Mouse (Mus musculus): ENCODE results near the gene Macf1. TPM values are rescaled to one million over a fixed set of nuclear protein-coding genes. Genes with fewer than 3 reads are reported as not detected.

The Macf1 gene
- polyA plus RNA-seq, 1 experiment from 2014 or later: 41.2 TPM

DNA sequence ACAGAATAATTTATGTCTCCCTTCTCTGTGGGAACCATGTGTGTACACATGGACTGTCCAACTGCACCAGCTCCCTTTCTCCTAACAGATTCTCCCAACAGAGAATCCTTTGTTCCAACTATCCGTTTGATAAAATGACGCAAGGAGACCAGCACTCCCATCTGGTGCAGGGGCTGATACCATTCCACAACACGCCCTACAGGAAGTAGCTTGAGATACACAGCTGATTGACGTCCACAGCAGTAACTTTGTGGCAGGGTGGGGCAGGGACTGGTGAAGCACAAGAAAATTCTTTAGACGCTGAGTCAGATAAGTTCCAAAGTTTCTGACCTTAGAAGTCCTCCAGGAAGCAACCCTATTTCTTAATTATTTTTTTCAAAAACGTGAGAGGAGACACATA lies 261.3 kb downstream of the Macf1 start:
- Histone ChIP-seq H3K9me3 (replicated peaks) (no peaks in the 10 kb centered on the region), H3K4me1 (peaks cover 16% of the 10 kb centered on the region), H3K36me3 (peaks cover 17% of the 10 kb centered on the region; the same call in 1 of the 2 replicates), H3K9ac (no peak overlapping the region), H3K4me3 (replicated peaks) (no peak overlapping the region), H3K27me3 (no peaks in the 10 kb centered on the region), H3K4me2 (no peak overlapping the region), H3K27ac (no peak overlapping the region)
- no peak for ATAC-seq (replicated peaks; ENCODE audit: low FRiP score)
- 53% methylated on average over 6 of the region's 6 CpGs for WGBS

DNA sequence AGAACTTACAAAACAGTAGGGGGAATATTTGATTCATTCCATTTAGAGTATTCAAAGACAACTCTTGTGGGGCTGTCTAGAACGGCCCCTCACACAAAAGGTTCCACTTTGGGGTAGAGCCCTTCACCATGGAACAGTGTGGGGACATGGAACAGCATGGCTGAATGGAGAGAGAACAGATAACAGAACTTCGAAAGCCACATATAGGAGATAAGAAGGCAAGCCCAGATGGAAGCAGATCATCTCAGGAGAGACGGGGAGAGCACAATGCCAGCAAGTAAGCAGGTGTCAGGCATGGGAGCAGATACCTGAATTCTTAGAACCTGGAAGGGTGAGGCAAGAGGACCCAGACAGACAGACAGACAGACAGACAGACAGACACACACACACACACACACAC lies 266.1 kb downstream of the Macf1 start:
- no peak for ATAC-seq (replicated peaks; ENCODE audit: low FRiP score)
- no peaks in the 10 kb centered on the region for H3K27me3 ChIP-seq
- H3K27ac ChIP-seq: no peak overlapping the region
- 93% methylated on average over 3 of the region's 3 CpGs for WGBS
- H3K9me3 ChIP-seq (replicated peaks): no peaks in the 10 kb centered on the region
- H3K9ac ChIP-seq: no peak overlapping the region
- H3K4me2 ChIP-seq: no peak overlapping the region
- H3K36me3 ChIP-seq: no peaks in the 10 kb centered on the region
- peaks cover 13% of the 10 kb centered on the region for H3K4me1 ChIP-seq
- no peak overlapping the region for H3K4me3 ChIP-seq (replicated peaks)

DNA sequence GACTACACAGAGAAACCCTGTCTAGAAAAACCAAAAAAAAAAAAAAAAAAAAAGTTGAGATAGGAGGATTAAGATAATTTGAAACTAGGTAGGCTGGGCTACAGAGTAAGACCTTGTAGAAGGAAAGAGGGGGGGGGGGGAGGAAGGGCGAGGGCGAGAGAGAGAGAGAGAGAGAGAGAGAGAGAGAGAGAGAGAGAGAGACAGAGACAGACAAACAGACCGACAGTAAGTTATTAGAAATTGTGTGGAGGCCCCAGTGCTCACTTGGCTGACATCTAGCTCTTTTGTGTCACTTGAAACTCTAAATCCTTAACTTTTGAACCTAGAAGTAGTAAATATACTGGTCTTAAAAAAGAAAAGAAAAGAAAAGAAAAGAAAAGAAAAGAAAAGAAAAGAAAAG lies 266.7 kb downstream of the Macf1 start:
- WGBS: 38% methylated on average over 3 of the region's 3 CpGs
- Histone ChIP-seq H3K9me3 (replicated peaks) (no peaks in the 10 kb centered on the region), H3K27ac (no peak overlapping the region), H3K4me2 (no peak overlapping the region), H3K27me3 (no peaks in the 10 kb centered on the region), H3K4me3 (replicated peaks) (no peak overlapping the region), H3K36me3 (no peaks in the 10 kb centered on the region), H3K9ac (no peak overlapping the region), H3K4me1 (peaks cover 14% of the 10 kb centered on the region)
- ATAC-seq (replicated peaks; ENCODE audit: low FRiP score): no peak

DNA sequence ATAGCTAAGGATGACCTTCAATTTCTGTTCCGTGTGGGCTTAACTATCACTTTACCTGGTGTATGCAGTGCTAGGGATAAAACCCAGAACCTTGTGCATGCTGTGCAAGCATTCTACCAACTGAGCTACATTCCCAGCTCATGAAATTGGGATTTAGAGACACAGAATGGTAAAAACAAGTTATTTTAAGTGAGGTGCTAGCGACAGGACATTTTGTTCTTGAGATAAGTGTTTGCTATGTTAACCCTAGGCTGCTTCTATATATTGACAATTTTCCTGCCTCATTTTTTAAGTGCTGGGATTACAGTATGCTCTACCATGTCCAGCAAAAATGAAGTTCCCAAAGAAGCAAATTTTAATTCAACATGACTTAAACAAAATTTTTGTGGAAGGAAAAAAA lies 267.3 kb downstream of the Macf1 start:
- Histone ChIP-seq H3K27ac (no peak overlapping the region), H3K36me3 (no peaks in the 10 kb centered on the region), H3K4me1 (peaks cover 17% of the 10 kb centered on the region), H3K9me3 (replicated peaks) (no peaks in the 10 kb centered on the region), H3K4me3 (replicated peaks) (no peak overlapping the region), H3K4me2 (no peak overlapping the region), H3K27me3 (no peaks in the 10 kb centered on the region), H3K9ac (no peak overlapping the region)
- no peak for ATAC-seq (replicated peaks; ENCODE audit: low FRiP score)
- 89% methylated on average over 2 of the region's 2 CpGs for WGBS

DNA sequence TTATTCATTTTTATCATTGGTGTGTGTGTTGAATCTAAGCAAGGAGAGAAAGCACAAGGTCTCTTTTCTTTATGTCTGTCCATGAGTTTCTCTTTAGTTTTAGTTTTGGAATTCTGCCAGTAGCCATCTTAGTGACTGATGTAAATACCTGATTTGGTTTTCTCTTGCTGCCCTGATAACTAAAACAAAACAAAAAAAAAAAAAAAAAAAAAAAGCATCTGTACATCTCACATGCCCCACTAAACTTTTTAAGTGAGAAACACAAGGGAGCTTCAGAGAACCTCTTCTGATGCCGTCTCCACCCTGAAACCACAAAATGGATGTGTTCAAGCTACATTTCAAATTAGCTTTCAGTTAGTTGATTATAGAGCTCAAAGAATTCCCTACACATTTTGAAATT lies 268.6 kb downstream of the Macf1 start:
- 95% methylated on average over 1 of the region's 1 CpGs for WGBS
- H3K9me3 ChIP-seq (replicated peaks): no peaks in the 10 kb centered on the region

DNA sequence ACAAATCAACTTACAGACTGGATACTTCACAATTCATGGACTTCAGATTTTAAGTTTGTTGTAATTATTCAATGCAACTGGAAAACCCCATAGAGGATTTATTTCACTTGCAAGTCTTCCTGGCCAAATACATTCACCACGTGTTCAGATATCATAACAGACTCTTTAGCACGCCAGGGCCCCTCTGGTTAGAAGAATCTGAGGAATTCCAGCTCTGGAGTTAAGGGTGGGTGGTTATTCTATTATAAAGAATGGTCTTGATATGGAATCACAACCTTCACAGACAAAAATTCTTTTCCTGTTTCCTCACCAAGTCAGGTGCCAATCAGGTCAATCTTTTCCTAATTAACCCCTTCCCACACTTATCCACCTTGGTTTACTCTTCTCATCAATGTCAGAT lies 270.3 kb downstream of the Macf1 start:
- Histone ChIP-seq H3K9me3 (replicated peaks) (no peaks in the 10 kb centered on the region), H3K4me2 (no peak overlapping the region), H3K4me3 (replicated peaks) (no peak overlapping the region), H3K36me3 (peaks cover 11% of the 10 kb centered on the region), H3K27me3 (no peaks in the 10 kb centered on the region), H3K4me1 (peaks cover 39% of the 10 kb centered on the region), H3K27ac (peak overlapping the region; percentile 42; the same call in 1 of the 2 replicates), H3K9ac (no peak overlapping the region)
- WGBS: 36% methylated on average over 2 of the region's 2 CpGs
- no peak for ATAC-seq (replicated peaks; ENCODE audit: low FRiP score)

More for the DNA sequence above, 268.6 kb downstream of the Macf1 start:
- no peak for ATAC-seq (replicated peaks; ENCODE audit: low FRiP score)
- H3K27ac ChIP-seq: no peak overlapping the region
- no peaks in the 10 kb centered on the region for H3K36me3 ChIP-seq
- H3K4me3 ChIP-seq (replicated peaks): no peak overlapping the region
- no peak overlapping the region for H3K9ac ChIP-seq
- no peak overlapping the region for H3K4me2 ChIP-seq
- H3K4me1 ChIP-seq: peaks cover 22% of the 10 kb centered on the region
- no peaks in the 10 kb centered on the region for H3K27me3 ChIP-seq

DNA sequence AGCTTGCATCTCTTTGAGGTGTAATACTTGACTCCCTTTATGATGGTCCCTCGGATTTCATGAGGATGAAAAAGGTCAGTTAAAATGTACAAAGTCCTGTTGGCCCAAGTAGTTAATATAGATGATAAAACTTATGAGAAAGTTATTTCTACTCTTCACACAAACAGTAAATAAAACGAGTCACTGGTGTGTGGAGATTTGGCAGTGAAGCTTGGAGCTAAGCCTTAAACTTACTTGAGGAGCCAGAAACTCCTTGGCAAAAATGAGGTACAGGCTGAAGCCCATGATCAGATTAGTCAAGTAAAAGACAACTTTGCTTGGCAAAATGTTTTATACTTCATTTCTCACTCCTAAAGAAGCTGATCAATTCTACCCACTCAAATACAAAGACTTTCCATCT lies 271.2 kb downstream of the Macf1 start:
- ATAC-seq (replicated peaks; ENCODE audit: low FRiP score): no peak
- no peaks in the 10 kb centered on the region for H3K27me3 ChIP-seq
- peak overlapping the region; percentile 85 for H3K4me2 ChIP-seq
- H3K27ac ChIP-seq: peak overlapping the region; percentile 97
- peak overlapping the region; percentile 76; the same call in 1 of the 2 replicates for H3K4me3 ChIP-seq (replicated peaks)
- WGBS: 37% methylated on average over 2 of the region's 2 CpGs
- H3K9me3 ChIP-seq (replicated peaks): no peaks in the 10 kb centered on the region
- H3K36me3 ChIP-seq: peaks cover 15% of the 10 kb centered on the region
- peaks cover 48% of the 10 kb centered on the region for H3K4me1 ChIP-seq
- H3K9ac ChIP-seq: peak overlapping the region; percentile 74; the same call in 1 of the 2 replicates

DNA sequence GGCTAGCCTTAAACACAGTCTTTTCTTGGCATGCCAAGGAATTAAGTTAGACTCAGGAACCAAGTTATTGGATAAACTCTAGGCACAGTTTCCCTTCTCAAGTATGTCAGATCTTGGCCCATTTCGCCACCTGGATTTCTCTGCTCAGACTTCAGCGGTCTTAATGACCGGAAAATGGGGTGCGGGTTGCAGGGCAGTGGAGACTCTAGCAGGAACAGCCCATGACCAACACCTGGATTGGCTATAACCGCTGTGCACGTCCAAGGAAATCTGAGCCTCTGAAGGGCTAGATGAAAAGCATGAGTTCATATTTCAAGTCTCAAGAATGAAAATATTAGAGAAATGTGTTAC lies 271.7 kb downstream of the Macf1 start:
- peaks cover 20% of the 10 kb centered on the region for H3K36me3 ChIP-seq
- 4% methylated on average over 6 of the region's 6 CpGs for WGBS
- peak overlapping the region; percentile 76 for H3K4me3 ChIP-seq (replicated peaks)
- H3K9me3 ChIP-seq (replicated peaks): no peaks in the 10 kb centered on the region
- H3K27me3 ChIP-seq: no peaks in the 10 kb centered on the region
- 0 out of 2 replicates have a peak, but pooled peaks have one; percentile 9 for ATAC-seq (replicated peaks; ENCODE audit: low FRiP score)
- H3K9ac ChIP-seq: peak overlapping the region; percentile 74
- peak overlapping the region; percentile 85 for H3K4me2 ChIP-seq
- H3K4me1 ChIP-seq: peaks cover 53% of the 10 kb centered on the region
- H3K27ac ChIP-seq: peak overlapping the region; percentile 97

DNA sequence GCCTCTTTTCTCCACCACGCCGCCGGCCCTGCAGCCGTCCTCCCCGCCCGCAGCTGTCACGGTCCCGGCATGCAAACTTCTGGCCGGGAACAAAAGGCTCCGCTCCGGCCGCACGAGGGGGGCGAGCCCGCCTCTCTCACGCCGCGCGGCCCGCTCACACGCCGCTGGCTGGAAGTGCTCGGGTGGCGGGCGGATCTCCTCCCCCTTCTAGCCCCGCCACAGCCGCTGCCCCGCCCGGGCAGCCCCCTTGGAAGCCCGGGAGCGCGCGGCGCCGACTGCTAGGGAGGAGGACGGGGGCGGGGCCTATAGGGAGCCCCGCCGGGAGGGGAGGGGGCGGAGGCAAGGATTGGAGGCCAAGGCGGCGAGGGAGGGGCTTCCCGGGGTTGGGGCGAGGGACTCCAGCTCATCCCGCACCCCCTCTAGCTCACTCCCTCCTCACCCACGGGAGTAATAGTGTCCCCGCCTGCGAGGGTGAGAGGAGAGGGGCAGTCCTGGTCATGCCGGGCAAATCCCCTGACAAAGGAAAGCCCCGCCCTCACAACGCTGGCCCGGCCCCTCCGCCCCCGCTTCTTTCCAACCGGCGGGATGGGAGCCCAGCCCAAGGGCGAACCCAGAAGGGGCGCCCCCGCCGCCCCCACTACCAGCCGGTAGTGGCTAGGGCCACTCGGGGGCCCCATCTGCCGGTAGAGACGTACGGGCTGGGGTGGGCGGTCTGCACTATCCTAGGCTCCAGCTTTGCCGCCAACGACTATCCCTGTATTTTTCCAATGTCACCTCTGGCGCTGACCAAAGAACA lies 272.2 kb downstream of the Macf1 start:
- WGBS: 0% methylated on average over 64 of the region's 69 CpGs

DNA sequence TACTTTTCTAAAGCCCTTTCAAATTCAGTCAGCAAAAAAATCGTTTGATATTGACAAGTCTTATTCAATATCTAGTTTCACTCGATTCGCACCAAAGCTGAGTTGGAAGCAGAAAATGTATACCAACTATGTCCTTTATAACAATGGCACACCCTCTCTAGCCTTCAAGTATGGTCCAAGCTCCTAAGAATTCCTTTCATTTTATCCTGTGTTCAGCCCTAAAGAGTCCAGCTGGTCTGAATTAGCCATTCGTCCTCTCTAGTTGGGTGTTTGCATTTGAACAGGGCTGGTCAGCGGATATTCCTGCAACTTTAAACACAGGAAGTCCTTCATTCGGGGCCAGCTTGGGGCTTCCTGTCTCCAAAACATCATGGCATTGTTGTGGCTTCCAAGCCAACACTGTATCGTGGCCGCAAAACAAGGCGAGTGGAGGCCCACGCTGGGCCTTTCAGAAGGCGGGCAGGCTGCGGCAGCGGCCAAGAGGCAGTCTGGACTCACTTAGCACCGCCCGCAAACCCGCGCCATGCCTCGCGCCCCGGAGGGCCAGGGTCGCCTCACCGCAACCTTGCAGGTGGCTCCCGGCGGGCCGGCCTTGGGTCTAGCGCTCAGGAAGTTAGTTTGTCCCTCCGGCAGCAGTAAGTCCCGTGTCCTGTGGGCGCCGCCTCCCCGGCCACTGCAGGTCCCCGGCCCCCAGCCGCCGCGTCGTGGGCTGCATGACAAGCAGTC lies 273.0 kb downstream of the Macf1 start:
- peak; percentile 64 for ATAC-seq (replicated peaks; ENCODE audit: low FRiP score)
- H3K9me3 ChIP-seq (replicated peaks): no peaks in the 10 kb centered on the region
- peak overlapping the region; percentile 74 for H3K9ac ChIP-seq
- no peaks in the 10 kb centered on the region for H3K27me3 ChIP-seq
- peak overlapping the region; percentile 97 for H3K27ac ChIP-seq
- H3K4me1 ChIP-seq: peaks cover 64% of the 10 kb centered on the region
- H3K4me2 ChIP-seq: peak overlapping the region; percentile 85
- peak overlapping the region; percentile 76 for H3K4me3 ChIP-seq (replicated peaks)
- WGBS: 4% methylated on average over 36 of the region's 36 CpGs
- peaks cover 23% of the 10 kb centered on the region for H3K36me3 ChIP-seq

More for the DNA sequence above, 272.2 kb downstream of the Macf1 start:
- Histone ChIP-seq H3K4me1 (peaks cover 57% of the 10 kb centered on the region), H3K9ac (peak overlapping the region; percentile 74), H3K9me3 (replicated peaks) (no peaks in the 10 kb centered on the region), H3K4me3 (replicated peaks) (peak overlapping the region; percentile 76), H3K36me3 (peaks cover 23% of the 10 kb centered on the region), H3K27me3 (no peaks in the 10 kb centered on the region), H3K27ac (peak overlapping the region; percentile 97), H3K4me2 (peak overlapping the region; percentile 85)
- ATAC-seq (replicated peaks; ENCODE audit: low FRiP score): peak; percentile 96

DNA sequence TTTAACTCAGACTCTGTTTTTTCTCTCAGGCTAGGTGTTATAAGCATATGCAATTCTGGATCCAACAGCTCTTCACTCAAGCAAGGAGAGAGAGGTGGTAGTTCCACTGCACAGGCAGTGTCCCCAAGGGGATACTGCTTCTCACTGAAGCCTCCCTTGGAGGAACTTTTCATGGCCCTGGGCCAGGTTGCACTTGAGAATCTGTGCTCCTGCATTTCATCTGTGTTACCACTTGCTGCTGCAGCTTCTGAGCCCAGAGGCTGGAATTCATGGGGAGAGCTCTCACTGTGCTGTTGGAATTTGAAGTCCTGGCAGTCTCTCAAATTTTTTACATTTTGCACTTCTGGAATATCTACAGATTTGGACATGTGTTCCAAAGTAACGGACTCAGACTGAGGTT lies 274.4 kb downstream of the Macf1 start:
- Histone ChIP-seq H3K27me3 (no peaks in the 10 kb centered on the region), H3K4me1 (peaks cover 77% of the 10 kb centered on the region), H3K9me3 (replicated peaks) (no peaks in the 10 kb centered on the region), H3K4me3 (replicated peaks) (peak overlapping the region; percentile 76; the same call in 1 of the 2 replicates), H3K4me2 (peak overlapping the region; percentile 85; the same call in 1 of the 2 replicates), H3K9ac (no peak overlapping the region), H3K36me3 (peaks cover 25% of the 10 kb centered on the region), H3K27ac (no peak overlapping the region)
- ATAC-seq (replicated peaks; ENCODE audit: low FRiP score): no peak
- 74% methylated on average over 1 of the region's 1 CpGs for WGBS

DNA sequence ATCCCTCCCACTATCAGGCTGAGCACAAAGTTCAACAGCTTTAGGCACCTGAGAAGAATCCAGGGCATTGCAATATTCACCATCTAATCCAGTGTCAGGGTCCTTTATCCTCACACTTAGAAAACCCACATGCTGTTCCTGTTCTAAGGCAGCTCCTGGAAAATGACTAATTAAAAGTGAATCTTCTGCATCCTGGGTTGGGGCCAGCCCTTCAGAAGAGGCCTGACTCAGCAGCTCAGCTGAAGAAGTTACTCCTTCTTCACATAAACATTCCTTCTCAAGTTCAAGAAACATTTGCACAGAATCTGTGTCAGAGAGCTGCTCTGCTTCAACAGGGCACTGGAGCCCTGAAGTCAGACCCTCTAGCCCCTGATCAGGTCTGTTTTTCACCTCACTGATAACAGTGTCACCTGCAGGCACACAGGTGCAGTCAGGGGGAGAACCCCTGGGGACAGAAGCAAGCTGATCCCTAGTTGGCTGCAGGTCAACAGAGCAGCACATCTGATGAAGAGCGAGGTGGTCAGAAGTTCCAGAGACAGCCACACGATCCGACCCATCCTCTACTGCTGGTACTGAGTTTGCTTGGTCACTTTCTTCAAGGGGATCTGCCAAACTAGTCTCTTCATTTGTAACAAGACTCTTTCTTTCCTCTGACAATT lies 275.0 kb downstream of the Macf1 start:
- peaks cover 81% of the 10 kb centered on the region for H3K4me1 ChIP-seq
- no peak overlapping the region for H3K9ac ChIP-seq
- H3K36me3 ChIP-seq: peaks cover 26% of the 10 kb centered on the region
- 82% methylated on average over 3 of the region's 3 CpGs for WGBS
- H3K4me2 ChIP-seq: peak overlapping the region; percentile 85; the same call in 1 of the 2 replicates
- no peak overlapping the region for H3K4me3 ChIP-seq (replicated peaks)
- no peak for ATAC-seq (replicated peaks; ENCODE audit: low FRiP score)
- no peaks in the 10 kb centered on the region for H3K27me3 ChIP-seq
- H3K27ac ChIP-seq: no peak overlapping the region
- H3K9me3 ChIP-seq (replicated peaks): no peaks in the 10 kb centered on the region

All from kidney, embryonic 15.5 days (tissue).